ENCODE assay signal across 14 mouse cellular contexts in genomic region chr11:120117626-120118025, GRCm38 (mm10). TPM values are rescaled to one million over a fixed set of nuclear protein-coding genes. Genes with fewer than 3 reads are reported as not detected.
DNase-seq lines count a peak whose midpoint lies in the region.
"Had no signal": no experiment of that assay in that cellular context is flagged by ENCODE, and none has a peak within 500 bp of the region (broad histone marks: within the 10 kb centered on the region; RNA-seq: fewer than 3 reads in every experiment).

No protein-coding gene starts in this region.

- DNase-seq in adrenal gland, adult 2 months: peak; percentile 66
- no peak for DNase-seq in adrenal gland, postnatal 10 days
- DNase-seq in adrenal gland, postnatal 14 days: peak; percentile 39
- no peak for DNase-seq in adrenal gland, adult 18-20 months (ENCODE audit: low spot score in 2 of 2)
- DNase-seq: adrenal gland, adult 8-10 months; adrenal gland, postnatal 25 days; B cell, adult 2 months; cerebellum, adult 11 months; cerebellum, adult 11-12 months; cerebellum, adult 18-20 months; cerebellum, adult 2 months; cerebellum, adult 8-10 months; cerebellum, adult 9-10 months; cerebellum, adult 9-11 months had no signal

RNA-seq across cellular contexts. Expression of gene Ndufaf8, which starts 18.9 kb away (rescaled TPM):
- total RNA-seq in adrenal gland, adult 2 months (2021): 10 to 100 TPM; 47.5 to 76.2 TPM
- polyA plus RNA-seq in adrenal gland, adult 2 months (2012; rRNA removed): 78.1 and 85.2 TPM in 2 replicates
- total RNA-seq in adrenal gland, postnatal 10 days (2021): 10 to 100 TPM; 53.1 to 53.9 TPM
- total RNA-seq in adrenal gland, postnatal 14 days (2021): 50.0 and 55.2 TPM in 2 replicates
- total RNA-seq in adrenal gland, adult 18-20 months (2021): 10 to 100 TPM; 54.9 to 62.9 TPM

RNA-seq across cellular contexts. Expression of gene Tepsin, which starts 19.1 kb away (rescaled TPM):
- 10 to 100 TPM; 10.2 to 14.4 TPM for total RNA-seq in adrenal gland, adult 2 months (2021)
- 53.9 and 61.2 TPM in 2 replicates for polyA plus RNA-seq in adrenal gland, adult 2 months (2012; rRNA removed)
- total RNA-seq in adrenal gland, postnatal 10 days (2021): 10 to 100 TPM in 1 of 2 experiments, 1 to 10 TPM in 1; 9.0 to 13.2 TPM
- 10.7 and 13.7 TPM in 2 replicates for total RNA-seq in adrenal gland, postnatal 14 days (2021)
- 10 to 100 TPM; 12.3 to 15.4 TPM for total RNA-seq in adrenal gland, adult 18-20 months (2021)

RNA-seq across cellular contexts. Expression of gene Cep131, which starts 31.0 kb away (rescaled TPM):
- total RNA-seq in adrenal gland, adult 2 months (2021): 100 to 1,000 TPM in 1 of 2 experiments, 10 to 100 TPM in 1; 74.3 to 121 TPM
- polyA plus RNA-seq in adrenal gland, adult 2 months (2012; rRNA removed): 33.6 and 50.6 TPM in 2 replicates
- total RNA-seq in adrenal gland, postnatal 10 days (2021): 10 to 100 TPM; 52.2 to 87.4 TPM
- 67.4 and 80.7 TPM in 2 replicates for total RNA-seq in adrenal gland, postnatal 14 days (2021)
- 10 to 100 TPM; 11.7 to 90.0 TPM for total RNA-seq in adrenal gland, adult 18-20 months (2021)

RNA-seq across cellular contexts. Expression of gene Slc38a10, which starts 33.5 kb away (rescaled TPM):
- total RNA-seq in adrenal gland, adult 2 months (2021): 100 to 1,000 TPM; 119 to 148 TPM
- polyA plus RNA-seq in adrenal gland, adult 2 months (2012; rRNA removed): 132 and 146 TPM in 2 replicates
- total RNA-seq in adrenal gland, postnatal 10 days (2021): 100 to 1,000 TPM; 113 to 117 TPM
- total RNA-seq in adrenal gland, postnatal 14 days (2021): 105 and 115 TPM in 2 replicates
- 100 to 1,000 TPM; 147 to 177 TPM for total RNA-seq in adrenal gland, adult 18-20 months (2021)

Comparison
In these comparisons a context has a peak if more than half of its experiments do, and no peak if none do; other contexts are left out.
1. DNase-seq: peak in adrenal gland, adult 2 months (single experiment) and adrenal gland, postnatal 14 days (single experiment); none in adrenal gland, postnatal 10 days (single experiment) and adrenal gland, adult 18-20 months (0 of 2).